Mouse (Mus musculus): ENCODE results near the gene P2ry12. TPM values are rescaled to one million over a fixed set of nuclear protein-coding genes. Genes with fewer than 3 reads are reported as not detected.

Gene P2ry12
- total RNA-seq (2021), result 10 to 100 TPM; 40.3 to 45.7 TPM
- long read RNA-seq, experiment 1, transcript P2ry12-205 (2 exons, 619 nt), result major isoform, 54 of 66 reads
- long read RNA-seq, experiment 1, partial matches to known transcripts, result 0 of 66 reads
- long read RNA-seq, experiment 1, other reads (novel, unspliced or antisense), result 10 of 66 reads
- long read RNA-seq, experiment 2, transcript P2ry12-205 (2 exons, 619 nt), result major isoform, 43 of 50 reads
- long read RNA-seq, experiment 2, partial matches to known transcripts, result 1 of 50 reads
- long read RNA-seq, experiment 2, other reads (novel, unspliced or antisense), result 3 of 50 reads

DNA sequence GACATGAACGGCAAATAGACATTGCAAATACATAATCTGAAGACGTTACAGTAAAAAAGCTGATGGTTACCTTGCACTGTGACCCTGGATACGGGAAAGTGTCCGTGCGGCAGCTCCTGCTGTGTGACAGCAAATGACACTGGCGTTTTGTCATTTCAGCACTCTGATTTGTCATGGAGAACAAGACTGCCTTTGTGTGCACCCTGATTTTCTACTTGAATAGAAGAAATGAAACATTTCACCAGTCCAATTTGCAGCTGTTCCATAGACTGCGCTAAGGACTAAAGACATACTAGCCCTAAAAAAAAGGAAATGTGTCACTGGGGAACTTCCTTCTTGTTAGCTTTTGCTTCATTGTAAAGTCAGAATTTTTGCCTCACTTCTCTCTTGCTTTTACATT is at the start of gene P2ry12:
TSS of gene P2ry12 (minus strand) at position 168 of the 400 bp plus-strand sequence.
- no peak for DNase-seq (ENCODE audit: low spot score in 2 of 2)

GRCm38 (mm10) chr3:59305518-59305917 is 42.8 kb upstream of the P2ry12 start:
- DNase-seq (ENCODE audit: low spot score in 2 of 2), result no peak

GRCm38 (mm10) chr3:59304944-59305343 is 42.3 kb upstream of the P2ry12 start:
- no peak for DNase-seq (ENCODE audit: low spot score in 2 of 2)

DNA sequence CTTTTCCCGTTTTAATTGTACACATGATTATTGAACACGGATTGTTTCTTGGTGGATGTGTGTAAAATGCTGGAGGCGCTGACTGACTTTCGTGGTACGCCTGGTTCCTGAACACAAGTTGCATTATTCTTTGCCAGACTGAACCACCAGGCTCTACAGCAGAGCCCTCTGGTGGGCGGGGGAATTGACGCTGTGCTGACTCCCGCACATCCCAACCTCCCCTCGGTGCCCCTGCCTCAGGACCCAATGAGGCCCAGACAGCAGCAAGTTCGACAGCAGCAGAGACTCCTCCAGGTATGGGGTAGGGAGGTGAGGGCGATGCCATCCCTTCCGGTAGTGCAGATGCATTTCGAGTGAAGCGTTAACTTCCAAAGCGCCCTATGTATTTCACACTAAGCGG is 35.0 kb upstream of the P2ry12 start:
- DNase-seq (ENCODE audit: low spot score in 2 of 2), result no peak

- DNase-seq (ENCODE audit: low spot score in 2 of 2), result no peak
These were observed 34.0 kb upstream of the P2ry12 start for GRCm38 (mm10) chr3:59296563-59297130.

- DNase-seq (ENCODE audit: low spot score in 2 of 2), result no peak
These were observed 33.3 kb upstream of the P2ry12 start for GRCm38 (mm10) chr3:59295699-59296562.

GRCm38 (mm10) chr3:59293437-59294199 is 30.9 kb upstream of the P2ry12 start:
- DNase-seq (ENCODE audit: low spot score in 2 of 2), result no peak

- DNase-seq (ENCODE audit: low spot score in 2 of 2), result no peak
These were observed 27.9 kb upstream of the P2ry12 start for GRCm38 (mm10) chr3:59290551-59290950.

- DNase-seq (ENCODE audit: low spot score in 2 of 2), result no peak
These were observed 15.9 kb upstream of the P2ry12 start for GRCm38 (mm10) chr3:59278620-59279019.

DNA sequence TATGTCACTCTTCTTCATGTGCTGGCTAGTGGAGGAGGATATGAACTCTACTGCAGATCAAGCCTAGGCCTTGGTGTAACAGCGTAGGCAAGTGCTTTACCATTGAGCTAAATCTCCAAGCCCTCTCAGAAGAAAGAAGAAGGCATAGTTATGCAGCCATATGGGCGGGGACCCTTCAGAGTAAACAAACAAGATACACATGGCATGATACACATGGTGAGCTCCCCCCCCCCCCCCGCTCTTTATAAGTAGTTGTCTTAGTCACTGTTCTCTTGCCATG is 15.5 kb upstream of the P2ry12 start:
- no peak for DNase-seq (ENCODE audit: low spot score in 2 of 2)

GRCm38 (mm10) chr3:59277502-59278253 is 15.0 kb upstream of the P2ry12 start:
- no peak for DNase-seq (ENCODE audit: low spot score in 2 of 2)

- no peak for DNase-seq (ENCODE audit: low spot score in 2 of 2)
These were observed 8.1 kb upstream of the P2ry12 start for GRCm38 (mm10) chr3:59270811-59271210.

GRCm38 (mm10) chr3:59263988-59264387 is 1.3 kb upstream of the P2ry12 start:
- no peak for DNase-seq (ENCODE audit: low spot score in 2 of 2)

GRCm38 (mm10) chr3:59263417-59263816 is 746 bp upstream of the P2ry12 start:
- DNase-seq (ENCODE audit: low spot score in 2 of 2), result no peak

- DNase-seq (ENCODE audit: low spot score in 2 of 2), result no peak
These were observed 780 bp downstream of the P2ry12 start for GRCm38 (mm10) chr3:59261709-59262472.

GRCm38 (mm10) chr3:59260745-59261144 is 1.9 kb downstream of the P2ry12 start:
- DNase-seq (ENCODE audit: low spot score in 2 of 2), result no peak

DNA sequence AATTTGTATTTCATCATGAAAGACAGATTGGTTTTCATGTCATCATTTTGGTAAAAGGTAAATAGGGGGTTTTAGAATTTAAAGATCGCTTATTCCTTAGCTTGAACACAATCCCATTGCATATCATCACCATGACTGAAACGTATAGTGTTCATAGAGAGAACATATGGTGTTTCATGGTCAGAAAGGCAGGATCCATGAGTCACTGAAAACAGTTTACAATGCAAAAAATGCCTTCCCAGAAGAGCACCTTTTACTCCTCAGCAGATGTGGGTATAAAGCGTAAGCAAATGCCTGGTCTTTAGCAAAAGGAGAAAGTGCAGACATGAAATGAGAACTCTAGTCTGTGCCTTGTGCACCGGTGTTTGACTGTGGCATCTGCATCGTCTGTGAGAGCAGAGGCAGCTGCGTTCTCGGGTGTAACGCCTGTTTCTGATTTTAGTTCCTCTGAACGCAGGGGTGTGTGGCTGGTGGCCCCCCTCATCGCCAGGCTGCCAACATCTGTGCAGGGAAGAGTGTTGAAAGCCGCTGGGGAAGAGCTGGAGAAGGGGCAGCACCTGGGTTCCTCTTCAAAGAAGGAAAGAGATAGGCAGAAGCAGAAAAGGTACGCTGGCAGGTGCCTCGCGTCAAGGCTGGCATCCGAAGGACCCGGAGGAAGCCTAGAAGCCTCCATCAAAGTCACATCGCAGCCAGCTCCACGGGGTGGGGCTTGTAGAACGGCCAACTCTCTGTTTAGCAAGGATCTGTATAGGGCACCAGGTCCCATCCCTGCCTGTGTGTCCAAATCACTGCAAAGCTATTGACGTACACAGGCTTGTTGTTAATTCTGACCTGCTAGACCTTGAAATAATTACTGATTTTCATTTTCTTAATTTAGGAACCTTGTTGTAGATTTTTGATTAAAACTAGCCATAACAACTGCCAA is 4.7 kb downstream of the P2ry12 start:
- no peak for DNase-seq (ENCODE audit: low spot score in 2 of 2)

DNA sequence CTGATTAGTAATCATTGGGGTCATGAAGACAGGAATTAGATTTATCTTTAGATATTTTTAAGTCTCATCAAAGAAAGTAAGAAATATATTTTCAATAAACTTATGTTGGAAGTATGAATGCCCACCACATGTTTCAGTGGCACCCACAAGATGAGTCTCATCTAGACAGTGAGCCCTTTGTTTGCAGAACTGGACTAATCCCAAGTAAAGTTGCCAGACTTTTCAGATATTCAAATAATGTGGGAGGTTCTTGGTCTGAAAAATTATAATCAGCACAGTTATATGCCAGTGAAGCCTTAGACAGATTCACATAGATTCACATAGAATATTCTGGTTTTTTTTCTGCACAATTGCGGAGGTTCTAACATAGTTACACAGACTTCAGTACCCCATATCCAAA is 12.2 kb downstream of the P2ry12 start:
- no peak for DNase-seq (ENCODE audit: low spot score in 2 of 2)

DNA sequence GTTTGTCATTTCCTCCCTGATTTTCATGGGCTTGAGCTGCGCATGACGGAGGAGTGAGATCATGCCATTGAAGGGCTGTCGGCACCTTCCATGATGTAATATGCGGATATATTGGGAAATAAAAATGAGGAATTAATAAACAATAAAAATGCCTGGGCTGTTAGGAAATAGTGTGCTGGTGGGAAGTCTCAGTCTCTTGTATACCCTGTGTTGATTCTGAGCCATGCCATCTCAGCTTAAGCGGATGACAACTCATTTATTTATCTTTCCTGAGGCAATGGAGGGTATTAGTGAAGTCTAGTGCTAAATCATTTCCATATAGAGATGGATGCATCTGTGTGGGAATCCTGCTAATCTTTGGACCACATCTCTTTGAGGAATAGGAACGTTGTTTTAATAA is 14.6 kb downstream of the P2ry12 start:
- DNase-seq (ENCODE audit: low spot score in 2 of 2), result no peak
